Mouse (Mus musculus) midbrain, embryonic 14.5 days (tissue): ENCODE results near the gene Rasal1. TPM values are rescaled to one million over a fixed set of nuclear protein-coding genes. Genes with fewer than 3 reads are reported as not detected.

Experiments used
- ATAC-seq: fragments of 200-750 bp; cut with Nextera tagmentation; 2 replicates; pipeline ENCODE4 v1.8.0; 2017; ENCODE audit warnings: moderate number of reproducible peaks, moderate library complexity; ENCODE audit not compliant: low FRiP score, low TSS enrichment
- DNase-seq: peaks from one replicate; pipeline ENCODE4 v3.0.0-alpha.2; 2015
- H3K27ac ChIP-seq: fragments of 300-500 bp; sonication (generic); replicated peaks from 2 replicates; pipeline ENCODE4 v1.5.1; 2014; ENCODE audit warnings: mild to moderate bottlenecking, low read depth, low read length, moderate library complexity
- H3K27me3 ChIP-seq: fragments of 300-500 bp; sonication (generic); 2 replicates; pipeline ENCODE4 v1.6.1; 2014; ENCODE audit warnings: low read length, control low read depth, mixed read lengths; ENCODE audit not compliant: control insufficient read depth, insufficient read depth
- H3K36me3 ChIP-seq: fragments of 300-500 bp; sonication (generic); 2 replicates; pipeline ENCODE4 v1.6.1; 2014; ENCODE audit warnings: low read length, control low read depth; ENCODE audit not compliant: control insufficient read depth, insufficient read depth
- H3K4me1 ChIP-seq: fragments of 300-500 bp; sonication (generic); 2 replicates; pipeline ENCODE4 v1.6.1; 2014; ENCODE audit warnings: mild to moderate bottlenecking, antibody characterized with exemption, low read length, control low read depth; ENCODE audit not compliant: control insufficient read depth, insufficient read depth
- H3K4me2 ChIP-seq: fragments of 300-500 bp; sonication (generic); 2 replicates; pipeline ENCODE4 v1.6.1; 2014; ENCODE audit warnings: mild to moderate bottlenecking, low read length, moderate library complexity
- H3K4me3 ChIP-seq: fragments of 300-500 bp; sonication (generic); replicated peaks from 2 replicates; pipeline ENCODE4 v1.5.1; 2014; ENCODE audit warnings: low read depth, low read length
- H3K9ac ChIP-seq: fragments of 300-500 bp; sonication (generic); replicated peaks from 2 replicates; pipeline ENCODE4 v1.6.1; 2014; ENCODE audit warnings: mild to moderate bottlenecking, low read length, moderate library complexity
- H3K9me3 ChIP-seq: fragments of 300-500 bp; sonication (generic); 2 replicates; pipeline ENCODE4 v1.6.1; 2016; ENCODE audit warnings: low read length, control low read depth, mixed read lengths; ENCODE audit not compliant: control insufficient read depth
- WGBS: fragments of 180-500 bp; shearing (Covaris S2); extraction: QIAGEN DNeasy Blood & Tissue Kit; methylation state at CpG from one replicate; pipeline ENCODE4 v1.1.7; 2014; 5-methylcytosine and 5-hydroxymethylcytosine counted together
- polyA plus RNA-seq: library from polyadenylated mRNA; unstranded; fragments of >200 nt; fragmentation: Nextera tagmentation; extraction: Ambion mirVana; gene quantifications from 2 replicates; pipeline ENCODE4 v1.2.1, GENCODE M21; 2014

Gene Rasal1
- polyA plus RNA-seq, 1 experiment from 2014 or later: 0.84 TPM

DNA sequence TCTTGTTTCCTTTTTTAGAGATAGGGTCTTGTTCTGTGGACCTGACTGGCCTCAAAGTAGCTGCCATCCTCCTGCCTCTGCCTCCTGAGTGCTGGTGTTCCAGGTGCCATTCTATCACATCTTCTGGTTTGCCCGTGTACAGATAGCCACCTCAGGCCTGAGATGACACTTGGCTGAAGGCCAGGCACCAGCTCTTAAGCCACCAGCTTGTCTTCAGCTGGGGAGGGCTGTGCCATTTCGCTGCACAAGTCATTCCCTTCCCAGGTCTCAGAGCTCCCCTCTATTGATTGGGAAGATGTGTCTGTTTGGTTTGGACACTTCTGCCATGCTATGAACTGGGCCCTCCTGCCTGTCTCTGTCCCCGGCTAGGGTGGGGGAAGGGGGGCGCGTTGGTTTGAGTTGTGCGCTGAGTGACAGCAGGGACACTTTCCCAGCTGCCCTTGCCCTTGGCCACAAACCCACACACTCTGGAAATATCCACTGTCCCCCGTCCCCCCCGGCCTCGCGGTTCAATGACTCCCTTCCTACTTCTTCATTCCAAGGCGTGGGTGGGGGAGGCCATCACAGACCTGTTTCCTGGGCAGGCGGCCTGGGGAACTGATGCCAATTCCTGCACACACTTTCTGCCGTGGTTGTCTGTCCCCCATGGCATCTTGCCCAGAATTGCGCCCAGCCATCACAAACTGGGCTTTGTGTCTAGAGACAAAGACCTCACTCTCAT lies 5.1 kb upstream of the Rasal1 start:
- Histone ChIP-seq H3K9me3 (no peaks in the 10 kb centered on the region), H3K36me3 (no peaks in the 10 kb centered on the region), H3K4me3 (no peak overlapping the region), H3K27me3 (peaks cover 11% of the 10 kb centered on the region; the same call in 1 of the 2 replicates), H3K27ac (no peak overlapping the region), H3K4me2 (no peak overlapping the region), H3K9ac (no peak overlapping the region), H3K4me1 (peaks cover under 1% of the 10 kb centered on the region; the same call in 1 of the 2 replicates)
- WGBS: 75% methylated on average over 14 of the region's 14 CpGs
- DNase-seq (no peak), ATAC-seq (no peak)

DNA sequence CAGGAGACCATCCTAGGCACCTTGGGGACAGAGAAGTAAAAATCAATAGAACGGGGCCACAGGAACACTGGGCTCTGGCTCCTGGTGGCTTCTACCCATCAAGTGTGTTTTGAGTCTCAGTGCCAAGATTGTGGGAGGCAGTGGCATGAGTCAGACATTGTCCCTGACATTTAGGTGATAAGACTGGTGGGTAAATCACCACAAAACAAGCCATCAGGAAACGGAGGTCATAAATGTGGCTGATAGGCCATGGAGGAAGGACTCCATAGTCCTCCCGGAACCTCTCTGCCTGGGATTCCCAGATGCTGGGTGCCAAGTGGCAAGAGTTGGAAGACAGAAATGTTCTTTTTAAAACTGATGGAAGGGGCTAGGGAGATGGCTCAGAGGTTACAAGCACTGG lies 4.4 kb upstream of the Rasal1 start:
- peaks cover 7% of the 10 kb centered on the region; the same call in 1 of the 2 replicates for H3K4me1 ChIP-seq
- ATAC-seq (no peak), DNase-seq (no peak)
- WGBS: 87% methylated on average over 3 of the region's 3 CpGs
- H3K9ac ChIP-seq: no peak overlapping the region
- H3K4me2 ChIP-seq: no peak overlapping the region
- no peaks in the 10 kb centered on the region for H3K9me3 ChIP-seq
- no peak overlapping the region for H3K27ac ChIP-seq
- H3K27me3 ChIP-seq: peaks cover 18% of the 10 kb centered on the region
- no peak overlapping the region for H3K4me3 ChIP-seq
- H3K36me3 ChIP-seq: no peaks in the 10 kb centered on the region

DNA sequence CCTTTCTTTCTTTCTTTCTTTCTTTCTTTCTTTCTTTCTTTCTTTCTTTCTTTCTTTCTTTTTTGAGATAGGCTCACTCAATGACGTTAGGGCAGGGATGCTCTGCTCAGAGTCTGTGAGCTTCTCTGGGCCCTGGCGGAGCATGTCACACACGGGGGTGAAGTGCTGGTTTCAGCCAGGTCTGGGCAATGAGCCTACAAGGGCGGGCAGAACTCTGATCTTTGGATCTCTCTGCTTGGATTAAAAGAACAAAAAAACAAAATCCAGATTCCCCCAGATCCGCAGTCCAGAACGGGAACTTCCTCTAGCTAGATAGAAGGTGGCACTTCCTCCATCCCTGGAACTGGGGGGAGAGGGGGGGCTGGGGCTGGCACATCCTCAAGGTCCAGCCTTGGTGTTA lies 2.8 kb upstream of the Rasal1 start:
- Histone ChIP-seq H3K27ac (no peak overlapping the region), H3K9me3 (no peaks in the 10 kb centered on the region), H3K36me3 (no peaks in the 10 kb centered on the region), H3K27me3 (peaks cover 28% of the 10 kb centered on the region), H3K9ac (no peak overlapping the region), H3K4me3 (no peak overlapping the region), H3K4me1 (peaks cover 7% of the 10 kb centered on the region; the same call in 1 of the 2 replicates), H3K4me2 (no peak overlapping the region)
- DNase-seq (no peak), ATAC-seq (no peak)
- 59% methylated on average over 6 of the region's 6 CpGs for WGBS

DNA sequence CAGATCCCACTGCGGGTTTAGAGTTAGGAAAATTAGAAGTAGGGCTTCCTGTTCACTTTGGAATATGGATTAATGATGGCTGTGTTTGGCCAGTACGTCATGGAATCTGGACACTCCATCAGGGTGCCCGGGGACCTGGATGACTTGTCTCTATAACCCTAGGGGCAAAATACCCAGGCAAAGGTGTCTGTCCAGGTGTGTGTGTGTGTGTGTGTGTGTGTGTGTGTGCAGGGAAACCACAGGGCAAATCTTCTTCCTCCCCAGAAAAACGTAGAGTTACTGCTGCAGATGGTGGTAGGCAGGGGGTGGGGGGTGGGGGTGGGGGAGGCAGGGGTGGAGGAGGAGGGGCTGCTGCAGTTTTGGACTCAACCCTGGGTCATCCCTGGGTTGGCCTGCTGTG lies 1.3 kb upstream of the Rasal1 start:
- Histone ChIP-seq H3K4me1 (peaks cover 7% of the 10 kb centered on the region; the same call in 1 of the 2 replicates), H3K27me3 (peaks cover 28% of the 10 kb centered on the region), H3K4me2 (no peak overlapping the region), H3K4me3 (no peak overlapping the region), H3K36me3 (no peaks in the 10 kb centered on the region), H3K27ac (no peak overlapping the region), H3K9ac (no peak overlapping the region), H3K9me3 (no peaks in the 10 kb centered on the region)
- WGBS: 80% methylated on average over 4 of the region's 4 CpGs
- DNase-seq (no peak), ATAC-seq (no peak)

DNA sequence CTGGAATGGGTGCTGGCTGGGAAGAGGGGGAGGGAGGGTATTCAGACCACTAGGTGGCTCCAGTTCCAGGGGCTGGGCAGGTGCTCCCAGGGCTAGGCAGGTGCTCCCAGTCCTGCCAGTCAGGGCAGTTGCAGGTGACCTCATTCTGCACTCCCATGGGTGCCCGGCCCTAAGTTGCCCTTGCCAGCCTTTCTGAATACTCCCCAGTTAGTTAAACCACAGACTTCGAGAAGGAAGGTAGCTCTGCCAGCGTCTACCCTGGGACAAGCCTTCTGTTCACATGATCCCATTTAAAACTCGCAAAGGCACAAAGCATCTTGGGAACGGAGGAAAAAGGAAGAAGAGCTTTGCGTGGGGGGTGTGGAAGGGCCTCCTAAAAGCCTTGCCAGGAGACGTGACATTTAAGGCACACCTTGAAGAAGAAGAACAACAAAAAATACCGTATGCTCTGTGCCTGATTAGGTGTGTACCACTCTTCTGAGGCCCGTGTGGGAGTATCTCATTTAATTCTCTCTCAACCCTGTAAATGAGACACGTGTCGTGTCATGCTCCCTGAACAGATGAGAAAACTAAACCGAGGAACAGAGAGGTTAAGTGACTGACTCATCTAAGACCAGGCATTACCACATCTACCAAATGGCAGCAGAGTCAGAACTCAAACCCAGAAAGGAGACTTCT lies 659 bp upstream of the Rasal1 start:
- Histone ChIP-seq H3K9me3 (no peaks in the 10 kb centered on the region), H3K36me3 (no peaks in the 10 kb centered on the region), H3K9ac (no peak overlapping the region), H3K27me3 (peaks cover 28% of the 10 kb centered on the region), H3K4me2 (no peak overlapping the region), H3K4me1 (peaks cover 7% of the 10 kb centered on the region; the same call in 1 of the 2 replicates), H3K4me3 (no peak overlapping the region), H3K27ac (no peak overlapping the region)
- 42% methylated on average over 12 of the region's 12 CpGs for WGBS
- DNase-seq (no peak), ATAC-seq (no peak)

DNA sequence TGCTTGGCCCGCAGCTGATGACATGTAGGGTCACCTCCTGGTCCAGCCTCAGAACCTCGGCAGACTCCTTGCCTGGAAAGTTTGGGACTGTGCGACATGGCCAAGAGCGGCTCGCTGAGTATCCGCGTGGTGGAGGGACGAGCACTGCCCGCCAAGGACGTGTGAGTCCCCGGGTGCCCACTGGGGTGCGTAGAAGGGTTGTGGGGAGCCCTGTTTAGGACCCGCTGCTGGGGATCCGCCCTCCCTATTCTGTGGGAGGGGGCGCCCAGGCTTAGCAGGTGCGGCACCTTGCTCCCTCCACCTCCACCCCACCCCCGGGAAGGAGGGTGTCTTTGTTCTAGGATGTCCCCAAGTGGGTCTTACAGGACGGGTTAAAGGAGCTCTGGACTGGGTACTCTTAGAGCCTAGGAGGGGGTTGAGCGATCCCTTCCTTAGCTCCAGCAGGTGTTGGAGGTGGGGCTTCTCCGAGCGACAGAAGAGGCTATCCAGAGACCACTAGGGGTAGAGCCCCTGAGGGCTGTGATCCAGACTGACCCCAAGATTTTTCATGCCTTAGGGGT lies 842 bp downstream of the Rasal1 start:
- H3K9ac ChIP-seq: no peak overlapping the region
- ATAC-seq (no peak), DNase-seq (peak; percentile 37)
- H3K27me3 ChIP-seq: peaks cover 28% of the 10 kb centered on the region
- H3K4me1 ChIP-seq: peaks cover 7% of the 10 kb centered on the region; the same call in 1 of the 2 replicates
- no peaks in the 10 kb centered on the region for H3K36me3 ChIP-seq
- peak overlapping the region; percentile 44 for H3K4me2 ChIP-seq
- no peak overlapping the region for H3K27ac ChIP-seq
- WGBS: 3% methylated on average over 21 of the region's 21 CpGs
- H3K9me3 ChIP-seq: no peaks in the 10 kb centered on the region
- H3K4me3 ChIP-seq: peak overlapping the region; percentile 18

DNA sequence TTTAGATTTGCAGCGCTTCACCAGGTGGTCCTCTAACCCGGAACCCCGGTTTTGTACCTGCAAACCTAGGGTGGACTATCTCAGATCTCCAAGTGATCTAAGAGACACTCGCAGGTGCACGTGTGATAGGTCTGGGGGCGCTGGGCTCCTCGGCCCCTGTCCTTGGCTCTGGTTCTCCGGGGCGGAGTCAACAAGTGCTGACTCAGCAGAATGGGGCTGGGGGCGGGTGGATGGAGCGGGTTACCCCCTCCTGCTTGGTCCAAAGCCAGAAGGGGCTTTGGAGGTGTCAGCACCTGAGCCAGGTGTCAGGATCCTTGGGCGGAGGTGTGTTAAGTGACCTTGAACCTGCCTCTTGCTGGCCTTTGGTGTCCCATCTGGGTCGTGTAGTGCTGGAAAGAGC lies 1.3 kb downstream of the Rasal1 start:
- ATAC-seq (no peak), DNase-seq (no peak)
- Histone ChIP-seq H3K27me3 (peaks cover 28% of the 10 kb centered on the region), H3K4me1 (peaks cover 7% of the 10 kb centered on the region; the same call in 1 of the 2 replicates), H3K9me3 (no peaks in the 10 kb centered on the region), H3K4me2 (no peak overlapping the region), H3K4me3 (no peak overlapping the region), H3K9ac (no peak overlapping the region), H3K36me3 (no peaks in the 10 kb centered on the region), H3K27ac (no peak overlapping the region)
- 25% methylated on average over 13 of the region's 13 CpGs for whole genome bisulfite sequencing

DNA sequence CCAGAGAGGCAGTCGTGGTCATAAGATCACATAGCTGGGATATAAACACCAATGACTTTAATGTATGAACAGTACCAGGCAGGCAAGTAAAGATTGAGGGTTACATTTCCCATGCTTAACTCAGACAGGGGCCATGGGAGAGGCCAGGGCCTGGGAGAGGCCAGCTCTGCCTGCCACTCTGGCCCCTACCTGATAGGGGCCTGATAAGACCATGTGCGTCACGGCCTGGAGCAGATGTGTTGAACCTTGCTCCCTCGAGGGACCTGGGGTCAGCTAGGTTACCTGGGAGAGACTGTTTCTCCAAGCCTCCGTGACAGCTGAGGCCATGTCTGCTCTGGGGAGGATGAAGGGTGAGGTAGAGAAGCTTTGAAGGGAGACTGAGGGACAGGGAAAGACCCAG lies 2.6 kb downstream of the Rasal1 start:
- no peaks in the 10 kb centered on the region for H3K36me3 ChIP-seq
- ATAC-seq (no peak), DNase-seq (no peak)
- H3K27me3 ChIP-seq: peaks cover 28% of the 10 kb centered on the region
- no peak overlapping the region for H3K4me3 ChIP-seq
- peaks cover 7% of the 10 kb centered on the region; the same call in 1 of the 2 replicates for H3K4me1 ChIP-seq
- no peak overlapping the region for H3K27ac ChIP-seq
- WGBS: 83% methylated on average over 5 of the region's 5 CpGs
- no peak overlapping the region for H3K4me2 ChIP-seq
- H3K9ac ChIP-seq: no peak overlapping the region
- H3K9me3 ChIP-seq: no peaks in the 10 kb centered on the region
